ENCODE assay signal across 28 mouse cellular contexts in the genomic region with DNA sequence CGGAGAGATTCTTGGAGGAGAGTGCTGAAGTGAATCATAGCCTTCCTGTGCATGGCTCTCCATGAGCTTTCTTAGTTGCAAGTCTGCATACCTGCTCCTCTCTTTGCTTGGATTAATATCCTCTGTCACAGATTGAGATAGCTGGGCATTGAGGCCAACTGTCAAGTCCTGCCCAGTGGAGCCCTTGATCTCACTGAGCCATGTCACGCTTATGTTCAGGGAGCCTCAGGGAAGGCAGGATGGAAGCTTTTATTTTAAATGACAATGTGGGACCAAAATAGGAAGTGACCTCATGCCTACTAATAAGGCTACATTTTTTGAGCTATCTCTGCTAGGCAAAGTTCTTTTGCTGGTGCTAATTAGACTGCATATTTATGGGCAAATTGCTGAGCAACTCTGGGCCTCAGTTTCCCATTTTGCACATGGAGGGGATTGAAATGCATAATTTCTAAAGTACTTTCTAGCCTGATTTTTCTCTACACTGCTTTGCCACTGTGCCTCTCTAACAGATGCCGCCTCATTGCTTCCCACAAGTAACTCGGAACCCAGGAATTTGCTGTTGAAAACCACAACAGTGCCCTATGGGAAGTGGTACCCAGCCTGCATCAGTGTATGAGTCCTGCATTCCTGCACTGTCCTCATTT.
DNase-seq lines count a peak whose midpoint lies in the region; ATAC-seq and TF ChIP-seq lines count a peak whose summit lies in the region.
"Had no signal": no experiment of that assay in that cellular context is flagged by ENCODE, and none has a peak within 500 bp of the region (broad histone marks: within the 10 kb centered on the region; RNA-seq: fewer than 3 reads in every experiment).

No protein-coding gene starts in this region.

- no peak for ATAC-seq in cerebellum, adult (ENCODE audit: insufficient number of reproducible peaks, low FRiP score, low TSS enrichment)
- ATAC-seq in forebrain, embryonic 14.5 days: peak; percentile 48; the same call in 1 of the 2 replicates
- no peak for ATAC-seq in midbrain, postnatal 0 days (ENCODE audit: low FRiP score)
- ATAC-seq: Patski had no signal

- H3K4me3 ChIP-seq in forebrain, embryonic 14.5 days (ENCODE audit: low read depth, low read length): no peak overlapping the region
- H3K4me3 ChIP-seq in forebrain, embryonic 10.5 days: no peak overlapping the region
- no peak overlapping the region for H3K4me3 ChIP-seq in midbrain, postnatal 0 days (ENCODE audit: low read depth, low read length)
- H3K4me3 ChIP-seq: gastrocnemius, adult 2 months; heart, embryonic 10.5 days; hindbrain, embryonic 13.5 days; kidney, embryonic 15.5 days; liver, embryonic 15.5 days; lung, embryonic 15.5 days; neural tube, embryonic 15.5 days had no signal

- H3K4me1 ChIP-seq in forebrain, embryonic 14.5 days (ENCODE audit: control insufficient read depth, insufficient read depth, low read length): no peaks in the 10 kb centered on the region
- H3K4me1 ChIP-seq in forebrain, embryonic 10.5 days: peaks cover 16% of the 10 kb centered on the region; the same call in 1 of the 2 replicates
- no peaks in the 10 kb centered on the region for H3K4me1 ChIP-seq in midbrain, postnatal 0 days (ENCODE audit: insufficient read depth, low read length)
- H3K4me1 ChIP-seq: heart, embryonic 10.5 days; kidney, embryonic 15.5 days; liver, embryonic 15.5 days; lung, embryonic 15.5 days; neural tube, embryonic 15.5 days had no signal

- 59% methylated on average over 4 of the region's 4 CpGs for WGBS in forebrain, embryonic 14.5 days
- 80% methylated on average over 4 of the region's 4 CpGs for WGBS in forebrain, embryonic 10.5 days
- WGBS in midbrain, postnatal 0 days: 59% methylated on average over 4 of the region's 4 CpGs

- H3K27ac ChIP-seq in forebrain, embryonic 14.5 days (ENCODE audit: low read depth, low read length): no peak overlapping the region
- no peak overlapping the region for H3K27ac ChIP-seq in forebrain, embryonic 10.5 days
- no peak overlapping the region for H3K27ac ChIP-seq in midbrain, postnatal 0 days (ENCODE audit: low read depth, low read length)
- H3K27ac ChIP-seq: gastrocnemius, adult 2 months; heart, embryonic 10.5 days; hindbrain, embryonic 13.5 days; kidney, embryonic 15.5 days; liver, embryonic 15.5 days; lung, embryonic 15.5 days; neural tube, embryonic 15.5 days had no signal

- H3K27me3 ChIP-seq in forebrain, embryonic 14.5 days (replicated peaks; ENCODE audit: control insufficient read depth, insufficient read depth, low read length): no peaks in the 10 kb centered on the region
- no peaks in the 10 kb centered on the region for H3K27me3 ChIP-seq in forebrain, embryonic 10.5 days (ENCODE audit: poor library complexity, severe bottlenecking)
- no peaks in the 10 kb centered on the region for H3K27me3 ChIP-seq in midbrain, postnatal 0 days (ENCODE audit: insufficient read depth, low read length)
- H3K27me3 ChIP-seq: hindbrain, embryonic 13.5 days; kidney, embryonic 15.5 days; liver, embryonic 15.5 days; lung, embryonic 15.5 days; neural tube, embryonic 15.5 days; Patski had no signal

- H3K9ac ChIP-seq in forebrain, embryonic 14.5 days (ENCODE audit: low read length): no peak overlapping the region
- no peak overlapping the region for H3K9ac ChIP-seq in midbrain, postnatal 0 days (replicated peaks; ENCODE audit: low read length, poor library complexity, severe bottlenecking)
- H3K9ac ChIP-seq: hindbrain, embryonic 13.5 days; kidney, embryonic 15.5 days; liver, embryonic 15.5 days; lung, embryonic 15.5 days; neural tube, embryonic 15.5 days had no signal

- DNase-seq in cerebellum, adult 9-10 months: peak; percentile 4
- DNase-seq in forebrain, embryonic 14.5 days (ENCODE audit: low spot score): peak; percentile 20
- DNase-seq in forebrain, embryonic 10.5 days (ENCODE audit: extremely low spot score, low spot score): no peak
- peak; percentile 13 for DNase-seq in retina, postnatal 1 day
- no peak for DNase-seq in retina, embryonic 14.5 days (ENCODE audit: low spot score)
- peak; percentile 17 for DNase-seq in midbrain, postnatal 0 days (ENCODE audit: low spot score)
- no peak for DNase-seq in lung, postnatal 25 days (ENCODE audit: low spot score)
- DNase-seq: adrenal gland, postnatal 10 days; cerebellum, adult 18-20 months; cerebellum, postnatal 14 days; gastrocnemius, adult 2 months; heart, postnatal 4 days; kidney, adult 18-20 months; kidney, postnatal 25 days; liver; lung, postnatal 36 days; right cerebral cortex, adult 18-20 months; spleen, adult 18-20 months; thymus, postnatal 25 days had no signal

- no peak overlapping the region for H3K4me2 ChIP-seq in forebrain, embryonic 14.5 days (ENCODE audit: low read length)
- no peak overlapping the region for H3K4me2 ChIP-seq in midbrain, postnatal 0 days (ENCODE audit: low read depth, low read length, poor library complexity, severe bottlenecking)
- H3K4me2 ChIP-seq: hindbrain, embryonic 13.5 days; kidney, embryonic 15.5 days; liver, embryonic 15.5 days; lung, embryonic 15.5 days; neural tube, embryonic 15.5 days had no signal

- no peaks in the 10 kb centered on the region for H3K36me3 ChIP-seq in forebrain, embryonic 14.5 days (ENCODE audit: control insufficient read depth, insufficient read depth, low read length)
- H3K36me3 ChIP-seq in forebrain, embryonic 10.5 days (replicated peaks): no peaks in the 10 kb centered on the region
- H3K36me3 ChIP-seq in midbrain, postnatal 0 days (ENCODE audit: insufficient read depth, low read length): no peaks in the 10 kb centered on the region
- H3K36me3 ChIP-seq: G1E; heart, embryonic 10.5 days; hindbrain, embryonic 13.5 days; kidney, embryonic 15.5 days; liver, embryonic 15.5 days; lung, embryonic 15.5 days; neural tube, embryonic 15.5 days had no signal

- H3K9me3 ChIP-seq in forebrain, embryonic 14.5 days (replicated peaks; ENCODE audit: control insufficient read depth, low read length): no peaks in the 10 kb centered on the region
- H3K9me3 ChIP-seq in forebrain, embryonic 10.5 days: no peaks in the 10 kb centered on the region
- no peaks in the 10 kb centered on the region for H3K9me3 ChIP-seq in midbrain, postnatal 0 days (ENCODE audit: low read length)
- H3K9me3 ChIP-seq: heart, embryonic 10.5 days; hindbrain, embryonic 13.5 days; kidney, embryonic 15.5 days; liver, embryonic 15.5 days; lung, embryonic 15.5 days; neural tube, embryonic 15.5 days had no signal

- TF ChIP-seq CTCF in midbrain, postnatal 0 days (IDR thresholded peaks at IDR 0.05): no peak

Comparison
In these comparisons a context has a peak if more than half of its experiments do, and no peak if none do; other contexts are left out.
1. DNase-seq: peak in cerebellum, adult 9-10 months (single experiment), forebrain, embryonic 14.5 days (single experiment), retina, postnatal 1 day (single experiment) and midbrain, postnatal 0 days (single experiment); none in forebrain, embryonic 10.5 days (single experiment), retina, embryonic 14.5 days (single experiment) and lung, postnatal 25 days (single experiment).